Mouse (Mus musculus) neutrophil, adult 5-6 weeks (primary cell): ENCODE data around the gene Trappc6b. TPM values are rescaled to one million over a fixed set of nuclear protein-coding genes. Genes with fewer than 3 reads are reported as not detected.

Source experiments
- total RNA-seq: library from RNA; stranded (forward); fragments of 200-1000 nt; gene quantifications from 2 replicates; pipeline ENCODE4 v1.2.3, GENCODE M21; 2017

Trappc6b gene
- total RNA-seq, 1 experiment from 2014 or later = 59.7 TPM

Other genes starting within 250 kb of the Trappc6b start
- 22.6 and 31.1 TPM in 2 replicates for gene Sec23a, start 49.5 kb downstream of the Trappc6b start, total RNA-seq
- 9.1 and 13.5 TPM in 2 replicates for gene Gemin2, start 48.1 kb downstream of the Trappc6b start, total RNA-seq
- 122 and 141 TPM in 2 replicates for gene Pnn, start 5.4 kb upstream of the Trappc6b start, total RNA-seq
- 319 and 342 TPM in 2 replicates for gene Mia2, start 34.3 kb upstream of the Trappc6b start, total RNA-seq
- 46.0 and 65.1 TPM in 2 replicates for gene Fbxo33, start 158.3 kb upstream of the Trappc6b start, total RNA-seq